Mouse (Mus musculus): ENCODE data around the gene Qsox1.

- TF ChIP-seq CTCF (IDR thresholded peaks at IDR 0.05; ENCODE audit: low read depth) = no peak
- TF ChIP-seq EP300 (IDR thresholded peaks at IDR 0.05; ENCODE audit: low read depth) = no peak
Observed at GRCm38 (mm10) chr1:155853009-155853408, 40.3 kb upstream of the Qsox1 start.

Data from liver, postnatal 0 days (tissue).